Mouse (Mus musculus) T-helper 1 cell (primary cell): ENCODE measurements at regions not wholly inside any gene's neighbourhood (a gene's known extent, or its start where the extent isn't known, plus 50 kb on each side); places are given as distances from the start of the nearest gene placed in this dataset.

ENCODE experiments used
- in situ Hi-C: fragments of 300-600 bp; cut with MboI, MseI; formaldehyde crosslinking; loops from one replicate; pipeline ENCODE4 v1.15.1; 2025; ENCODE audit warnings: high pct_unique_total_duplicates

GRCm38 (mm10) chr14:24550763-24551471 is 64.0 kb downstream of the Rps24 start:
- in situ Hi-C loops = no loop called here

GRCm38 (mm10) chr14:24551472-24551783 is 64.5 kb downstream of the Rps24 start:
- in situ Hi-C loops = no loop called here

GRCm38 (mm10) chr14:24564801-24565624 is 78.1 kb downstream of the Rps24 start:
- in situ Hi-C loops = no loop called here

GRCm38 (mm10) chr14:24565718-24566322 is 78.9 kb downstream of the Rps24 start:
- in situ Hi-C loops = no loop called here

GRCm38 (mm10) chr14:24575111-24575510 is 88.2 kb downstream of the Rps24 start:
- in situ Hi-C loops = no loop called here

GRCm38 (mm10) chr14:24578535-24579111 is 91.7 kb downstream of the Rps24 start:
- in situ Hi-C loops = no loop called here

- in situ Hi-C loops = no loop called here
Observed at GRCm38 (mm10) chr14:24579153-24579795, 92.3 kb downstream of the Rps24 start.

- in situ Hi-C loops = no loop called here
Observed at GRCm38 (mm10) chr14:24586133-24586908, 99.4 kb downstream of the Rps24 start.

GRCm38 (mm10) chr14:24586982-24587672 is 100.2 kb downstream of the Rps24 start:
- in situ Hi-C loops = no loop called here

- in situ Hi-C loops = no loop called here
Observed at GRCm38 (mm10) chr14:24588041-24588440, 101.1 kb downstream of the Rps24 start.

GRCm38 (mm10) chr14:24606444-24607173 is 119.7 kb downstream of the Rps24 start:
- in situ Hi-C loops = no loop called here

- in situ Hi-C loops = no loop called here
Observed at GRCm38 (mm10) chr14:24608356-24608755, 121.4 kb downstream of the Rps24 start.

GRCm38 (mm10) chr14:24612254-24612995 is 125.5 kb downstream of the Rps24 start:
- in situ Hi-C loops = no loop called here

- in situ Hi-C loops = no loop called here
Observed at GRCm38 (mm10) chr14:24615776-24616175, 128.9 kb downstream of the Rps24 start.

- in situ Hi-C loops = no loop called here
Observed at GRCm38 (mm10) chr14:24616306-24617125, 129.6 kb downstream of the Rps24 start.

- in situ Hi-C loops = no loop called here
Observed at GRCm38 (mm10) chr14:24617126-24617375, 130.1 kb downstream of the Rps24 start.

GRCm38 (mm10) chr14:24617393-24617861 is 130.5 kb downstream of the Rps24 start:
- in situ Hi-C loops = no loop called here
